Mouse (Mus musculus) ovary, postnatal 14 days (tissue): ENCODE measurements around the gene Lrp6.

Experiments
- DNase-seq: peaks from one replicate; pipeline ENCODE4 v3.0.0; 2022; ENCODE audit warnings: low spot score

Lrp6 gene

DNA sequence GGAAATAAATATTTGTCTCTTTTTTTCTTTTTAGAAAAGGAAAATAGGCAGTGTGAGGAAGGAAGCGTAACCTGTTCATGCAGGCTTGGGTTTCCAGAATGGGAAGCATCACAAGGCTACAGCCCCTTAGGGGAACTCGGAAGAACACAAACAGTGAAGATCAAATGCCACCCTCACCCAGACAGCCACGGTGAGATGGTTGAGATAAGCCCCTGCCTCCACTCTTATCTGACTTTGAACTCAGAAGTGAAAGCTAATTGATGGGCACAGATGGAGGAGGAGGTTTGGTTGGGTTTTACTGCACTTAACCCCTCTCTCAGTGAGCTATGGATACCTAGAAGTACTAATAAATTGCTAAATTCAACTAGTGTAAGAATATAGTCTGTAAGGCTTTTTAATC, 33.7 kb downstream of the Lrp6 start:
- DNase-seq, result no peak

DNA sequence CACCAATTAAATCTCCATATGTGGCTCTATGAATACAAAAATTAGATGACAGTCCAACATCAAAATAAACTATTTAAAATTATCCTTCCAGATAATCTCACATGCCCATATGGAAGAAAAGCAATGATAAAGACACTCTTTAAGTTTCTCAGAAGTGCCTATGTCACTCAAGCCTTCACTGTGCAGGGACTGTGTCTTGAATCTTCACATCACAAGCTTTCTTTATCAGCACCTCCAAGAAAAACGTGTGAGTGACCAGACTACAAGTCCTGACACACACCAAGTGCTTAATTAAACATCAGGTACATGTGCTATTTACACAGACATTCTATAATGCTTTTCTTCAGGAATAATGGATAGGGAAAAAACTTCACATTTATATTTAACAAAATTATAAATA, 34.8 kb downstream of the Lrp6 start:
- no peak for DNase-seq

DNA sequence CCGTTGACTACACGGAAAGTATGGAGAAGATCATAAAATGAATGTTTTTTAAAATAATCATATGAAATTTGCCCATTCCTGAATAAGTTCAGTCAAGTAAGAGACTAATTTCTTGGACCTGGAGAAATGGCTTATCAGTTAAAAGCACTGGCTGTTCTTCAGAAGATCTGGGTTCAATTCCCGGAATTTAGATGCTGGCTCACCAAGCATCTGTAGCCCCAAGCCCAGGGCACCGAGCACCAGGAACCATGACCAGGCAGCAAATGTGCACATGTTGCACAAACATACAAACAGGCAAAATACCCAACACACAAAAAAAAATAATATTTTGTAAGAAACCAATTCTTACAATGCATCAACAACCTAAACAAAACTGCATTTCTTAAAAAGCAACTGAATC, 37.4 kb downstream of the Lrp6 start:
- DNase-seq, result no peak

DNA sequence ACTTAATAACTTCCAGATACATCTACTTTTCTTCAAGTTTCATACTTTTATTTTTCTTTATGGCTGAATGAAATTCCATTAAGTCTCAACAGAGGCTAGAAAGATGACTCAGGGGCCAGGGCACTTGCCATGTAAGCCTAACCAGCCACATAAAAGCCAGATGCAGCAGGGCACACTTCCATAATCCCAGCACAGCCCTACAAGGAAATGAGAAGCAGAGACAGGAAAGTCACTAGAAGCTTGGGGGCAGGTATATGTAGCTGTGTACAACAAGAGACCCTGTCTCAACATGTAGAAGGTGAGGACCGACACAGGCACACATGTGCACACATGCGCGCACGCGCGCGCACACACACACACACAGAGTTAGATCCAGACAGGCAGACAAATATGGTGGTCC, 38.4 kb downstream of the Lrp6 start:
- DNase-seq, result no peak

DNA sequence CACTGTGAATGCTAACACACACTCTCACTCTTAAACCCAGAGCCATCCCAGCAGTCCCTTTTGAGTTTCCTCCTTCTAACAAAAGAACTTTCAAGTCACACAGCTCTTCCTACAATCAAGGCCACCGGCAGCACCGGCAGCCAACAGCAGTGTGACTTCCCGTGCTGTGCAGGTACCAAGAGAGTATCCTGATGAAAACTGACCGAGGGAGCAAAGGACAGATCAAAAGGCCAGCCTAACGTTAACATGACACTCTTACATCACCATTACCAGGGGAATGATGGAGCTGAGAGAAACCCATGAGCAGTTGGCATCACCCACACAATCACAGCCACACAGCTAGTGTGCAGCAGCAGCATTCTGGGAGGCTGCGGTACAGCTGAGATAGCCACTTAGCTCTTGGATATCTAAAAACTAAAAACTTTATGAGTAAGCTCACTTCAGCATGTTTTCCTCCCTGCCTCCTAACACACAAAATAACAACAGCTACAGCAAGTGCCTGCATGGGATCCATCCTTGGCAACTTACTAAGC, 39.1 kb downstream of the Lrp6 start:
- no peak for DNase-seq

DNA sequence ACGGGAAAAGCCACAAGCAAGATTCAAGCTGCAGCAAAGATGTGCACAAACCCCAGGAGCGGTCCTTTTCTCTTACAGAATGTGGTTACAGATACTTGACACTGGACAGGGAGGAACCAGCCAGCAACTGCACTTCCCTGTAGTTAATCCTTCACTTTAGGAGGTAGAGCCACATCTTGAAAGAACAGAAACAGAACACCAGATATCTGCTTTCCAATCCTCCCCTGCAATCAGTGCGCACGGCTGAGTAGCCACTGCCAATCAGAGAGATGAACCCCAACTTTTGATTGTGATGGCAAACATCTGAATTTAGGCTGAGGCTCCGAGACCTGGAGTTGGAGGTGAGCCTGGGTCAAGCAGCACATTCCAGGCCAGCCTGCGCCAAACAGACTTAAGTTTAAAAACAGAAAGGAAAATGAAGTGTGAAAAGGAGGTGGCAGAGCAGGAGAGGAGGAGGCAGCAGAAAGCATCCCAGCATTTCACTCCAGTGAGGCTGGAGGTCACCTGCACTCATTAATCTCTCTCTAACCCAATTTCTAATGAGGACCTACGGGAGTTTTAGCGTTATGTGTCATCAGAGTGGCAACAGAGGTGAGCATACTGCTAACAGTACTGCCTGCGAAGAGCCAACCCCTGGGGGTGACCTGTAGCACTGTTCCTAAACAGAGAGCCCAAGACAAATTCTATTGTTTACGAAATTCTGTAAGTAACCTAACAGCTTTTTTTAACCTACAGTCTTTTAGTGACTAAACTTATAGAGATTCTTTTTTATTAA, 39.8 kb downstream of the Lrp6 start:
- no peak for DNase-seq

DNA sequence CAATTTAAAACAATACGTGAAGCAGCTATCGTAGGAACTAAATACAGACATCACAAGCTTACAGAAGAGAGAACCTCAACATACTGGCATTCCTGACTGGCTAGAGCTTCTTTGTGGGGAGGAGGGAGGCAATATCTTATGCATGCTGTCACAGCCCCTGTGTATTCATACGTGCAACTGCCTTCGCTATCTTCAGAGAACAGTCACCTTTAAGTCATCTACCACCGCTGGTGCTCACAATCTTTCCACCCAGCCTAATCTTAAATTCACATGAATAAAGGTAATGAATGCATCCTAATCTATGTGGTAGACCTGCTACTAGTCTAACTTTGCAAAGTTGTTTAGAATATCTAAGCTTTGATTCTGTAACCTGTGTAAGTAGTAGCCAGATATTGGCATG, 40.5 kb downstream of the Lrp6 start:
- no peak for DNase-seq

DNA sequence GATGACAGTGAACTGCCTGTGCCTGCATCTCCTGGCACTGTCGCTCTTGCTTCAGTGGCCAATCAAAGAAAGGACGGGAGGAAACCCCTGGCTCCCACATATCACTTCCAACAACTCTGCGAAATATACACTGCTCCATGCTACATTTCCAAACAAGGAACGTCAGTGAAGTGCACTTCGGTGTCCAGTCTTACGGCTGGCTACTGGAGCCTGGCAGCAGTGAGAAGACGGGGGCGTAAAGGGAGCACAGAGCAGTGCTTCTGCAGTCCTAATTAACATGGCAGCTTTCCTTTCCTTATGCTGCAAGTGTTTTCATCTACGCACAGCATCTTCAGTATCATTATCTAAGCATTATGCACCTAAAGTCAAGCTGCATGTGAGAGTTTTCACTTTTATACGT, 45.4 kb downstream of the Lrp6 start:
- no peak for DNase-seq

DNA sequence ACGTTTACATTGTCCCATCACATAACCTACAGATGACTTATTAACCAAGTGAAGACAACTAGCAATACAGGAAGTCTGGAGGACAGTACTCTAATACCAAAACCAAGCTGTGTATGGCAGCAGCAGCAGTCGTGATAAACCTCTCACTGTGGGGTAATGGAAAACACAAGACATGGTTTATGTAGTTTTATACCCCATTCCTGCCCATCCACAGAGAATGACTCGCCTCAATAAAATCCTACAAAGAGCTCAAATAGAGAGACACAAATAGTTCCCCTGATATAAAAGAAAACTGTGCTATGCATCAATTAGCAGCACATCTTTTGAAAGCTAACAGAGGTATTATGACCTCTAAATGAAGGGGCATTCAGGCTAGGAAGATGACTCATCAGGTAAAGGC, 45.9 kb downstream of the Lrp6 start:
- DNase-seq, result no peak

DNA sequence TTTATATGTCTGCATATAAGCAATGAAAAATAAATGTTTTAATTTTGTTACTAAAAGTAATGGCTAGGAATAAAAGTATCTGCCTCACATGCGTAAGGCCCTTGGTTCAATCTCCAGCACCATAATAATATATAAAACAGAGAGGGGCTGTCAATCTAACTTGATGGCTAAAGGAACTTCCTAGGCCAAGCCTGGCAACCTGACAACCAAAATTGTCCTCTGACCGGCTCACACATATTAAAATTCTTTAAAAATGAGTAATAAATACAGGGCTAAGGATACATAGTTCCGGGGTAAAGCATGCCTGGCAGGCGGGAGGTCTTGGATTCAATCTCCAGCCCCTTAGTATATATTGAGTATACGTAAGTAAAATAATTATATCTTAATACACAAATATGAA, 48.3 kb downstream of the Lrp6 start:
- no peak for DNase-seq

DNA sequence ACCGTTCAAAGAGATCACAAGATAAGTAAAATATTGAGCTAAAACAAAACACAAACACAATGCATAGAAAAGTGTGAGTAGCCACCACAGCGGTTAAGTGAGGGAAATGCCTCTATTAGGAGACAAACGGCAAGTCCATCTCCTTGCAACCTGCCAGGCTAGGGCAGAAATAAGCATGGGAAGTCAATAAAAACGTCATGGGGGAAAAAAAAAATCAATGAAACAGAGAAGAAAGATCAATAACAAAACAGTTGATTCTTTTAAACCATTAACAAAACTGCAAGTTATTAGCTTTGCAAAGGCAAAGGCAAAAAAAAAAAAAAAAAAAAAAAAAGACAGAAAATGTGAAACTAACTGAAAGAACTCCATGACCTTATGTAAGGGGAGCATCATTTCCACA, 49.6 kb downstream of the Lrp6 start:
- no peak for DNase-seq

DNA sequence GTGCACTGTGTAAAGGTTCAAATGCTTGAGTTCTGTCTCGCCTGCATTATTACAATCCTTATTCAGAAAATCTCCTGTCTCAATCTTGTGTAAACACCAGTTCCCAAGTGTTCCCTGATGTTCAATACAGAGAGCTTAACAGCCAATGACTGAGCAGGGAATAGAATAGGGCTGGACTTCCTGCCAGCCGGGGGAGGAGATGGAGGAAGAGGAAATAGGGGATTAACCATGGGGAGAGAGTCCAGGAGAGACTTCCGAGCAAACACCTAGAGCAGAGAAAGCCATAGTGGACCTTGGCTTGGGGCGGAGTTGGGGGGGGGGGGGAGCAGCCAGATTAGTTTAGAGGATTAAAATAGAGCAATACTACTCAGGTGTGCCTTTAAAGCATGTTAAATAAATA, 51.3 kb downstream of the Lrp6 start:
- no peak for DNase-seq

DNA sequence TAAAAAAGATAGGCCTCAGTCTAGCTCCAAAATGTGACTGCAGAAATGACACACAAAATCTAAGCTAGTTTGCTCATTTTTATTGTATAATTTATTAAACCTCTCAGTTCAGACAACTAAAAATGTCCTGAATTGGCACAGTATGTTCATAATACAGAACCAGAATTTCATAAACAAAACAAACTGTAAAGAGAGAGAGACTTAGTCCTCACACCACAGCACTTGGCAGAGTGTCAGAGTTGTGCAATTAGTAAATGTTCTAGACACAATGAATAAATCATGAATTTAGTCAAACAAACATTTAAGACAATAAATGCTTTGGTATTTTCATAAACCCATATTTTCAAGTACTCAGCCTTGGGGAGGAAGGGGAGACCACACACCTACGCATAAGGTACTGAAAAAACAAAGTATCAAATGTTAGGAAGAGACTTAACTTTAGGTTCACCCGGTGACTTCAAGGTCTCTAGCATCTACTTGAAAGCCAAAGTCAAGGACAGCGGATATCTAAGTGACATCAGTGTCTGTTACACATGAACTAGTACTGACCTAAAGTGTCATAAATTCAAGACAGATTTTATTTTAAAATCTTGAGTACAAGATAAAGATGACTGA, 52.8 kb downstream of the Lrp6 start:
- no peak for DNase-seq

DNA sequence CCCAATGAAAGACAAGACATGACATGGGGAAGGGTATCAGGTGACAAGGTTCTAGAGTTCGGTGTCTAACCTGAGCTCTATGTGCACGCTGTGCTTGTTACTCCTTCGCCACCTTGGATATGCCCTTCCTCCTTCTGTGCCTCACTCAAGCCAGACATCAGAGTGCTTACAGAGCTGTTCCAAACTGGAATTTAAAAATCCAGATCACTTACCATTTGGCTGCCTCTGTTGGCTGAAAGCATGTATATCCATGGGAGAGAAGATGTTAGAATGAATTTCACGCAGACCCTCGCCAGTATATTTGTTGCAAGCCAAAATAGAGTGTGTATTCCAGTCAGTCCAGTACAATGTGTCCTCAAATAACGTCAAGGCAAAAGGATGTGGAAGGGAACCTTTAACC, 53.8 kb downstream of the Lrp6 start:
- no peak for DNase-seq

DNA sequence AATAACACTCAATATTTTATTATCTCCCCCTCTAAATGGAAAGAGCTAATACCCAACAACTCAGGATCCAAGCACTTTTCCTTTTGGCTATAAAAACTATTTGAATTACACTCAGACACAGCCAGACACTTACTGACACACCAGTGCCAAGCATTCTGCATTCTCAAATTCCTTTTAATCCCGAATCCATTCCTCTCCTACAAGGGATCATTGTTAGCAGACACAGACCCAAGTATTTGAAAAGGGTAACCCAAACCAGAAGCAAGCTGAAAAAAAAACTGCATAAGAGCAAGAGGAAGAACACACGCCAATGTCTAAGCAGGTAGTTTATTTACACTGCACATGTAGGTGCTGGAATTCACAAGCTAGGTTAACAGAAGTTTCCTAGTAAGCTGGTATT, 54.3 kb downstream of the Lrp6 start:
- DNase-seq, result no peak

DNA sequence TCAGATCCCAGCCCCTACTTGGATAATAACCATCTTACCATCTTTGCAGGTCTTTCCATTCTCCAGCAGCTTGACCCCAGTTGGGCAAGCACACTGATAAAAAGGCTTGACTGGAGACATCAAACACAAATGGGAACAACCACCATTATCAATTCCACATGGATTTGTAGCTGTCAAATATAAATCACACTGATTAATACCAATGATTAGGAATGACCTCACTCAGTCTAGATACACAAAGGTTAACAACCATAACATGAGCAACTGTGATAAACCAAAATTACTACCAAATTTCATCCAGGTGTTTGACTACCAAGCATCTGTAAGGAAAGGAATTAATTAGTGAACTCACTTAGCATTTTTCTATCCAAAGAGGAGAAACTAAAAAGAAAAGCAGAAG, 55.6 kb downstream of the Lrp6 start:
- DNase-seq, result no peak

DNA sequence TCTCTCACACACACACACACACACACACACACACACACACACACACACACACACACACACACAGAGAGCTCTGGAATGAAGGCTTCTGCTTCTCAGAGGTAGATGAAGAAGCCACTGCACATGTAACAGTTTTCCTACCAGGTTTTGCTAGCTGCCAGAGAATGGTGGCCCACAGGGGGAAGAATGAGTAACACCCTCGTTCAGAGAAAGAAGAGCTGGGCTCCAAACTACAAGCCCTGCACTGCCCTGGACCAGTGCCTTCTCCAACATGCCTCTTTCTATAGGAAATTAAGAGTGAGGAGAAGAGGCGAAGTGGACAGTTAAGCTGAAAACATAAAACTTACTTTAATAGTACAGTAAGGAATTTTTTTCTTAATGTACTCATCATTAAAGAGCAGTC, 56.5 kb downstream of the Lrp6 start:
- no peak for DNase-seq

DNA sequence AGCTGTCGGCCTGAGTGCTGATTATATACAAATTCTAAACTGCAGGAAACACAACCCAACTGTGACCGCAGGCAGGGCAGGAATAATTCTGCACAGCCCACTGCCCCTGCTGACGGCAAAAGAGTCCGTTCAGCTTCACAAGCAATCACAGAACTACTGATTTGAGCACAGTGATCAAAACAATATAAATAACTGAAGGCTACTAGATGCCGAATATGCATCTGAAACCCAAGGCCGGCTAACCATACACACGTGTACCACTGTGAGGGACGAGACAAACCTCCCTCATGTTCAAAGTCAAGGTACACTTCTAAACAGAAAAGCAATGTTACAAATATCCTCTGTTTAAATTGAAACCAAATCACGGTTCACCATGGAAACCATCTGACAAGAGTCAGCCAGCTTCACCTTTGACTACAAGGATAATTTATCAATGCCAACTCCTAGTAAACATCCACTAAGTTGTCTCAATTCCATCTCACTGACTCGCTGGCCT, 57.0 kb downstream of the Lrp6 start:
- no peak for DNase-seq

DNA sequence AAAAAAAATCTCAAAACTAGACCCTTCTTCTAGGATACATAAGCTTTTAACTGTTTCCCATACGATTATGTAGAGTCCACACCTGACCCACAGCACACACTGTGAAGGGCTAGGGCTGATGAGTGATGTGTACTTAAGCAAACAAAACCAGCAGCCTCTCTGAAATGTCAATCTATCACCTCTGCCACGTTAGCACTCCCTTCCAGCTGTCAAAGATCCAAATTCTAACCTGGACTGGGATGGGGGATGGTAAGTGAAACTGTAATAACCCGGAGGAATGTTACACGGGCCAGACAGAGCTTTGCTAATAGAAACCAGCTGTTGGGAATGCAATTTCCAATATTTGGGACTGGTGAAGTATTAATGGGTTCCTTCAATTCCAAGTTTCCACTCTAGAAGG, 61.9 kb downstream of the Lrp6 start:
- no peak for DNase-seq

DNA sequence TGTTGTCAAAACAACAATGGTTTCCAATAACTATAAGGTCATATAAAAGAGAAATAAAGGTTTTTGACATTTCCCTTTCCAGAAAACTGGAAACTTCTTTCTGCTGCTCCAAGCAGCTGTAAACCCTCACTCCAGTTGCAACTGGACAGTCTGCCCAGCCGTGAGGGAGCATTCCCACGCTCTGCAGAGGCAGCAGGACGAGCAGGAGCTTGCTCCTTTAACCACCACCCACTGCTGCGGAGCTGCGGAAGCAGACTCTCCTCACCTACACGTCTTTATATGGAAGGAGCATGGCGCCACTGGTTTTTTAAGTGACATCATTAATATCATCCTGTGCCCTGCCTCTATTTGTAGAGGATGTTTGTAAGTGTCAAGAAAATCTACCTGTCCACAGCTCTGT, 64.4 kb downstream of the Lrp6 start:
- DNase-seq, result no peak

DNA sequence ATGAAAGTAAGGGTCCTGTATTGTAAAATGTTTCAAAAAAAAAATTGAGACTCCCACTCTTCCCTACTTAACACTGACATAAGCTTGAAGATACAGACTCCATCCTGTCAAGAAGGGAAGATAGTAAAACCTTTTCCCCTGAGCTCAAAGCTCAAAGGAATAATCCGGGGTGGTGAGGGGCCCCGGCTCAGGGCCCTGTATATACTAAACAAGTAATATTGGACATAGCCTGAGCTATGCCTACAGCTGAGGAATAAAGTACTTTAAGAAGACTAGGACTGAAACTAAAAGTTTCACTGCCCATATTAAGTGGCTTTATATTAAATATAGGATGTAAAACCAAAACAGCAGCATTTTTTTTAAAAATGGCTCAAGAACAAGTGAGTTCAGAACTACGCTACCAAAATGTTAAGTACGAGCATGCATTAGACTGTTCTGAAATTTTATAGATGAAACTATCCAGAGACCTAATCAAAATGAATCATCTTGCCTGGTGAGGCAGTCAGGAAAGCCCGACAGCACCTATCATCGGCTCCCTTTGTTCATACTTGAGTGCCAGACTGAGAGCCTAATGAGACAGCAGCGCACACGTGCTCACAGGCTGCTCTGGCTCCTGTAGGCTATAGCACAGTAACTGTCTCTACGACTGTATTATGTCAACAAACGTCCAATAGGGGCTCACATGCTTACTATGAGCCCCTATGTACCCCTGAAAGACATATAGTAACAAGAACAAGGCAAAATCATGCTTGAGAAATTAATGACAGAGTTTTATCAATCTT, 66.2 kb downstream of the Lrp6 start:
- DNase-seq, result no peak

DNA sequence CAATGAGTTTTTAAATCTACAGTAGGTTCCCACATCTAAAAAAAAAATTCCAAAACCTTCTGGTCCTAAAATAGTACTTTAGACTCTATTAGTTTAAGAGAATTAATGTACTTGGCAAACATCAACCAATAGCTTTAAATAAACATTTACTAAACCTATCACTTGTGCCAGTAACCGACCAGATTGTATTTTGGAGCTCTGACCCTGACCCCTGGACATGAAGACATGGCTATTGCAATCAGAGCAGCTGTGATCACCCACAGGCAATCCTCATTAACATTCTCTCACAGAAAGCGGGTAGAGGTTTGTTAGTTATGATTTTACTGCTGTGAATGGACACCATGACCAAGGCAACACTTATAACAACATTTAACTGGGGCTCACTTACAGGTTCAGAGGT, 67.7 kb downstream of the Lrp6 start:
- no peak for DNase-seq

DNA sequence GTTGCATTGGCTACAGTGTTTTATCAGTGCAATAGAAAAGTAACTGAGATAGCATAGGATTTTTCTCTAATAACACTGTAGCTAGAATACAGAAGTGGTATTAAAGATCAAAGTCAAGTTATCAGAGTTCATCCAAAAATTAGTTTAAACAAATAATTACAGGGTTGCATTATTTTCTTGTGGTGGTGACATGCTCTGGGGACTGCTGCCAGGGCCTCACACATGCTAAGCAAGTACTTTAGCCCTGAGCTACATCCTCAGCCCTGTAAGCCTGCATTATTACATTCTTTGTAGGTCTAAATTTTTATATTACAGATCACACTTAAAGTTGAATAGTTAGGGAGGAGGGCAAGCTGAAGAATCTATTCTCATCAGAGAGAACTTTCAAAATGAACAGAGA, 68.2 kb downstream of the Lrp6 start:
- no peak for DNase-seq
